Mouse (Mus musculus) lung, embryonic 16.5 days (tissue): ENCODE data around the gene Wipf2. TPM values are rescaled to one million over a fixed set of nuclear protein-coding genes. Genes with fewer than 3 reads are reported as not detected.

ENCODE experiments used
- ATAC-seq: fragments of 200-750 bp; cut with Nextera tagmentation; 2 replicates; pipeline ENCODE4 v1.8.0; 2017; ENCODE audit warnings: low read depth, mild to moderate bottlenecking, moderate library complexity
- H3K27ac ChIP-seq: fragments of 300-500 bp; sonication (generic); 2 replicates; pipeline ENCODE4 v1.5.1; 2014; ENCODE audit warnings: mild to moderate bottlenecking, control low read depth, low read length
- H3K27me3 ChIP-seq: fragments of 300-500 bp; sonication (generic); 2 replicates; pipeline ENCODE4 v1.6.1; 2014; ENCODE audit warnings: low read depth, low read length, mixed read lengths; ENCODE audit not compliant: control insufficient read depth, insufficient read depth
- H3K36me3 ChIP-seq: fragments of 300-500 bp; sonication (generic); 2 replicates; pipeline ENCODE4 v1.6.1; 2014; ENCODE audit warnings: low read length; ENCODE audit not compliant: control insufficient read depth, insufficient read depth
- H3K4me1 ChIP-seq: fragments of 300-500 bp; sonication (generic); replicated peaks from 2 replicates; pipeline ENCODE4 v1.6.1; 2014; ENCODE audit warnings: low read length, mixed read lengths; ENCODE audit not compliant: control insufficient read depth, insufficient read depth
- H3K4me2 ChIP-seq: fragments of 300-500 bp; sonication (generic); 2 replicates; pipeline ENCODE4 v1.6.1; 2014; ENCODE audit warnings: low read depth, low read length, control low read depth
- H3K4me3 ChIP-seq: fragments of 300-500 bp; sonication (generic); 2 replicates; pipeline ENCODE4 v1.5.1; 2014; ENCODE audit warnings: mild to moderate bottlenecking, low read length, control low read depth
- H3K9ac ChIP-seq: fragments of 300-500 bp; sonication (generic); 2 replicates; pipeline ENCODE4 v1.6.1; 2014; ENCODE audit warnings: low read length, control low read depth
- H3K9me3 ChIP-seq: fragments of 300-500 bp; sonication (generic); 2 replicates; pipeline ENCODE4 v1.6.1; 2016; ENCODE audit warnings: low read length; ENCODE audit not compliant: control insufficient read depth
- WGBS: fragments of 180-500 bp; shearing (Covaris S2); extraction: QIAGEN DNeasy Blood & Tissue Kit; methylation state at CpG from one replicate; pipeline ENCODE4 v1.1.7; 2014; 5-methylcytosine and 5-hydroxymethylcytosine counted together
- polyA plus RNA-seq: library from polyadenylated mRNA; unstranded; fragments of >200 nt; fragmentation: Nextera tagmentation; extraction: Ambion mirVana; gene quantifications from 2 replicates; pipeline ENCODE4 v1.2.1, GENCODE M21; 2015

The Wipf2 gene
- polyA plus RNA-seq, 1 experiment from 2014 or later, result 4.6 TPM

GRCm38 (mm10) chr11:98941826-98942550 is 78.5 kb downstream of the Wipf2 start:
- no peaks in the 10 kb centered on the region for H3K36me3 ChIP-seq
- peak overlapping the region; percentile 72 for H3K4me3 ChIP-seq
- no peaks in the 10 kb centered on the region for H3K27me3 ChIP-seq
- ATAC-seq, result peak; percentile 30
- peak overlapping the region; percentile 83 for H3K4me2 ChIP-seq
- peak overlapping the region; percentile 98 for H3K27ac ChIP-seq
- H3K4me1 ChIP-seq, result peaks cover 78% of the 10 kb centered on the region
- WGBS, result 2% methylated on average over 13 of the region's 15 CpGs
- H3K9me3 ChIP-seq, result no peaks in the 10 kb centered on the region
- peak overlapping the region; percentile 69 for H3K9ac ChIP-seq

- peak overlapping the region; percentile 49 for H3K9ac ChIP-seq
- no peaks in the 10 kb centered on the region for H3K9me3 ChIP-seq
- H3K27ac ChIP-seq, result peak overlapping the region; percentile 98
- H3K36me3 ChIP-seq, result no peaks in the 10 kb centered on the region
- H3K4me1 ChIP-seq, result peaks cover 82% of the 10 kb centered on the region
- H3K27me3 ChIP-seq, result no peaks in the 10 kb centered on the region
- peak overlapping the region; percentile 83 for H3K4me2 ChIP-seq
- peak overlapping the region; percentile 72 for H3K4me3 ChIP-seq
- WGBS, result 19% methylated on average over 3 of the region's 3 CpGs
- no peak for ATAC-seq
These were observed 79.1 kb downstream of the Wipf2 start for GRCm38 (mm10) chr11:98942555-98942922.

GRCm38 (mm10) chr11:98942923-98943641 is 79.6 kb downstream of the Wipf2 start:
- peak; percentile 36 for ATAC-seq
- peak overlapping the region; percentile 98 for H3K27ac ChIP-seq
- 25% methylated on average over 8 of the region's 8 CpGs for WGBS
- no peak overlapping the region; the same call in 1 of the 2 replicates for H3K4me3 ChIP-seq
- peaks cover 87% of the 10 kb centered on the region for H3K4me1 ChIP-seq
- peak overlapping the region; percentile 83 for H3K4me2 ChIP-seq
- no peaks in the 10 kb centered on the region for H3K36me3 ChIP-seq
- H3K27me3 ChIP-seq, result no peaks in the 10 kb centered on the region
- H3K9ac ChIP-seq, result peak overlapping the region; percentile 49
- no peaks in the 10 kb centered on the region for H3K9me3 ChIP-seq

GRCm38 (mm10) chr11:98943741-98944461 is 80.5 kb downstream of the Wipf2 start:
- H3K27me3 ChIP-seq, result no peaks in the 10 kb centered on the region
- peak overlapping the region; percentile 83; the same call in 1 of the 2 replicates for H3K4me2 ChIP-seq
- WGBS, result 34% methylated on average over 14 of the region's 14 CpGs
- peak overlapping the region; percentile 98 for H3K27ac ChIP-seq
- H3K4me1 ChIP-seq, result peaks cover 80% of the 10 kb centered on the region
- H3K4me3 ChIP-seq, result no peak overlapping the region
- H3K9ac ChIP-seq, result peak overlapping the region; percentile 53
- H3K36me3 ChIP-seq, result no peaks in the 10 kb centered on the region
- H3K9me3 ChIP-seq, result no peaks in the 10 kb centered on the region
- ATAC-seq, result no peak

- ATAC-seq, result no peak
- H3K4me1 ChIP-seq, result peaks cover 77% of the 10 kb centered on the region
These were observed 81.6 kb downstream of the Wipf2 start for GRCm38 (mm10) chr11:98944897-98945604.

GRCm38 (mm10) chr11:98945605-98945977 is 82.2 kb downstream of the Wipf2 start:
- Histone ChIP-seq H3K9ac (peak overlapping the region; percentile 6; the same call in 1 of the 2 replicates), H3K27me3 (no peaks in the 10 kb centered on the region), H3K4me3 (no peak overlapping the region), H3K27ac (peak overlapping the region; percentile 27; the same call in 1 of the 2 replicates), H3K4me2 (no peak overlapping the region), H3K9me3 (no peaks in the 10 kb centered on the region), H3K4me1 (peaks cover 77% of the 10 kb centered on the region), H3K36me3 (peaks cover 4% of the 10 kb centered on the region; the same call in 1 of the 2 replicates)
- ATAC-seq, result no peak
- 22% methylated on average over 3 of the region's 3 CpGs for WGBS

More at GRCm38 (mm10) chr11:98944897-98945604, 81.6 kb downstream of the Wipf2 start:
- 24% methylated on average over 11 of the region's 11 CpGs for WGBS
- Histone ChIP-seq H3K4me3 (no peak overlapping the region), H3K9me3 (no peaks in the 10 kb centered on the region), H3K9ac (peak overlapping the region; percentile 53), H3K27me3 (no peaks in the 10 kb centered on the region), H3K27ac (peak overlapping the region; percentile 98), H3K4me2 (peak overlapping the region; percentile 83; the same call in 1 of the 2 replicates), H3K36me3 (no peaks in the 10 kb centered on the region; the same call in 1 of the 2 replicates)

- Histone ChIP-seq H3K4me2 (no peak overlapping the region), H3K36me3 (peaks cover 4% of the 10 kb centered on the region; the same call in 1 of the 2 replicates), H3K27me3 (no peaks in the 10 kb centered on the region), H3K9me3 (no peaks in the 10 kb centered on the region), H3K27ac (peak overlapping the region; percentile 40; the same call in 1 of the 2 replicates), H3K9ac (peak overlapping the region; percentile 26; the same call in 1 of the 2 replicates), H3K4me1 (peaks cover 70% of the 10 kb centered on the region), H3K4me3 (no peak overlapping the region)
- ATAC-seq, result no peak
- 63% methylated on average over 18 of the region's 18 CpGs for WGBS
These were observed 84.6 kb downstream of the Wipf2 start for GRCm38 (mm10) chr11:98947969-98948569.

GRCm38 (mm10) chr11:98949242-98949957 is 86.0 kb downstream of the Wipf2 start:
- WGBS, result 62% methylated on average over 12 of the region's 12 CpGs
- Histone ChIP-seq H3K4me2 (no peak overlapping the region), H3K27me3 (no peaks in the 10 kb centered on the region), H3K4me3 (no peak overlapping the region), H3K36me3 (peaks cover 4% of the 10 kb centered on the region; the same call in 1 of the 2 replicates), H3K27ac (peak overlapping the region; percentile 36; the same call in 1 of the 2 replicates), H3K4me1 (peaks cover 70% of the 10 kb centered on the region), H3K9ac (no peak overlapping the region), H3K9me3 (no peaks in the 10 kb centered on the region)
- no peak for ATAC-seq
